Comparison of ENCODE assay signal across 8 mouse cellular contexts in genomic region chr7:49493210-49493609, GRCm38 (mm10).
DNase-seq lines count a peak whose midpoint lies in the region; ATAC-seq and TF ChIP-seq lines count a peak whose summit lies in the region.

No protein-coding gene starts in this region.

- 87% methylated on average over 4 of the region's 4 CpGs for WGBS in lung, embryonic 14.5 days

- no peak overlapping the region for H3K4me2 ChIP-seq in lung, embryonic 14.5 days

- H3K4me3 ChIP-seq in lung, embryonic 14.5 days (ENCODE audit: low read depth, low read length): no peak overlapping the region

- 0 out of 2 replicates have a peak, but pooled peaks cover 7% of the 10 kb centered on the region for H3K36me3 ChIP-seq in lung, embryonic 14.5 days (ENCODE audit: insufficient read depth)

- TF ChIP-seq CTCF in lung, embryonic 14.5 days (IDR thresholded peaks at IDR 0.05; ENCODE audit: low read depth): peak; percentile 71

- intact Hi-C loops in heart, postnatal 14 days (cut with DNase I): loop anchor here (5.0 kb wide), 1 partner anchor 109 kb away; no protein-coding TSS in a partner anchor
- intact Hi-C loops in left cerebral cortex, postnatal 25 days (cut with DNase I): no loop called here

- peaks cover 12% of the 10 kb centered on the region; the same call in 1 of the 2 replicates for H3K4me1 ChIP-seq in lung, embryonic 14.5 days (ENCODE audit: insufficient read depth)

- H3K9me3 ChIP-seq in lung, embryonic 14.5 days (ENCODE audit: low read depth, low read length): no peaks in the 10 kb centered on the region

- peak; percentile 13 to 37 for DNase-seq in heart, postnatal 14 days
- DNase-seq in heart, adult 9 months (ENCODE audit: low spot score in 2 of 2): no peak
- DNase-seq in 416B (ENCODE audit: low read depth) (peak; percentile 34), MEL-GATA-1-ER (ENCODE audit: extremely low read depth, low read depth) (peak; percentile 20)
- peak; percentile 63 for DNase-seq in lung, embryonic 14.5 days
- DNase-seq in left cerebral cortex, postnatal 25 days (ENCODE audit: low spot score in 2 of 2): no peak
- no peak for DNase-seq in embryo, embryonic 11 days

- H3K9ac ChIP-seq in lung, embryonic 14.5 days: no peak overlapping the region

- no peak overlapping the region for H3K27ac ChIP-seq in lung, embryonic 14.5 days (ENCODE audit: low read depth)

- H3K27me3 ChIP-seq in lung, embryonic 14.5 days (ENCODE audit: insufficient read depth, low read length): no peaks in the 10 kb centered on the region

- no peak for ATAC-seq in lung, embryonic 14.5 days (ENCODE audit: insufficient read depth)
- ATAC-seq in megakaryocyte progenitor cell, adult 5-6 weeks (replicated peaks; ENCODE audit: poor library complexity): no peak

Comparison
In these comparisons a context has a peak if more than half of its experiments do, and no peak if none do; other contexts are left out.
1. DNase-seq: peak in heart, postnatal 14 days (2 of 2), 416B (single experiment), MEL-GATA-1-ER (single experiment) and lung, embryonic 14.5 days (single experiment); none in heart, adult 9 months (0 of 2), left cerebral cortex, postnatal 25 days (0 of 2) and embryo, embryonic 11 days (single experiment).